Mouse (Mus musculus) neutrophil, adult 5-6 weeks (primary cell): ENCODE results near the gene Pnmal2. TPM values are rescaled to one million over a fixed set of nuclear protein-coding genes. Genes with fewer than 3 reads are reported as not detected.
A peak's percentile ranks its signal among the peaks of the same experiment; 100 is the strongest.
"Not testable (repeated sequence)": the region's sequence is repeated elsewhere in the genome, so short reads cannot be mapped to it uniquely, and the experiment has no call there.

Source experiments
- ATAC-seq: fragments of 151-379, 151-347 bp; 2 replicates; pipeline ENCODE4 v1.8.0; 2017; ENCODE audit warnings: mild to moderate bottlenecking, moderate TSS enrichment; ENCODE audit not compliant: insufficient number of reproducible peaks, poor library complexity, low FRiP score, severe bottlenecking; ENCODE audit errors: extremely low read depth
- total RNA-seq: library from RNA; stranded (forward); fragments of 200-1000 nt; gene quantifications from 2 replicates; pipeline ENCODE4 v1.2.3, GENCODE M21; 2017

The Pnmal2 gene
- total RNA-seq, 1 experiment from 2014 or later = not detected

- ATAC-seq = no peak
These were observed 11.5 kb upstream of the Pnmal2 start for GRCm38 (mm10) chr7:16932704-16933577.

GRCm38 (mm10) chr7:16937312-16937711 is 7.2 kb upstream of the Pnmal2 start:
- no peak for ATAC-seq

GRCm38 (mm10) chr7:16938117-16938791 is 6.2 kb upstream of the Pnmal2 start:
- no peak for ATAC-seq

- no peak for ATAC-seq
These were observed 4.2 kb upstream of the Pnmal2 start for GRCm38 (mm10) chr7:16940292-16940691.

GRCm38 (mm10) chr7:16942861-16943260 is 1.6 kb upstream of the Pnmal2 start:
- no peak for ATAC-seq

- no peak for ATAC-seq
These were observed 380 bp downstream of the Pnmal2 start for GRCm38 (mm10) chr7:16944808-16945315.

- no peak for ATAC-seq
These were observed 937 bp downstream of the Pnmal2 start for GRCm38 (mm10) chr7:16945419-16945818.

GRCm38 (mm10) chr7:16946441-16947348 is 2.2 kb downstream of the Pnmal2 start:
- no peak for ATAC-seq

- no peak for ATAC-seq
These were observed 2.9 kb downstream of the Pnmal2 start for GRCm38 (mm10) chr7:16947349-16947895.

GRCm38 (mm10) chr7:16947959-16948361 is 3.5 kb downstream of the Pnmal2 start:
- ATAC-seq = no peak

- ATAC-seq = no peak
These were observed 4.5 kb downstream of the Pnmal2 start for GRCm38 (mm10) chr7:16948923-16949458.

- ATAC-seq = peak; percentile 54; the same call in 1 of the 2 replicates
These were observed 5.7 kb downstream of the Pnmal2 start for GRCm38 (mm10) chr7:16949908-16950841.

GRCm38 (mm10) chr7:16950861-16951635 is 6.6 kb downstream of the Pnmal2 start:
- ATAC-seq = peak; percentile 82

GRCm38 (mm10) chr7:16953776-16954175 is 9.3 kb downstream of the Pnmal2 start:
- not testable (repeated sequence) for ATAC-seq

GRCm38 (mm10) chr7:16955712-16956111 is 11.2 kb downstream of the Pnmal2 start:
- ATAC-seq = no peak

GRCm38 (mm10) chr7:16956410-16957265 is 12.2 kb downstream of the Pnmal2 start:
- ATAC-seq = no peak
